Mouse (Mus musculus): ENCODE results near the gene Olfr1044.
"Not testable (repeated sequence)": the region's sequence is repeated elsewhere in the genome, so short reads cannot be mapped to it uniquely, and the experiment has no call there.

Gene Olfr1044

GRCm38 (mm10) chr2:86177720-86178119, at the start of gene Olfr1044:
Olfr1044 (minus strand) TSS chr2:86177820.
- no peak for DNase-seq (ENCODE audit: low read depth, low spot score)

- no peak for DNase-seq (ENCODE audit: low read depth, low spot score)
Measured at GRCm38 (mm10) chr2:86219214-86219613, 41.6 kb upstream of the Olfr1044 start, which contains the start of gene Olfr1046. Olfr1046 (minus strand) TSS chr2:86219314.

- no peak for DNase-seq (ENCODE audit: low read depth, low spot score)
Measured at GRCm38 (mm10) chr2:86202909-86203308, 25.3 kb upstream of the Olfr1044 start, which contains the start of gene Olfr1045. Olfr1045 (minus strand) TSS chr2:86203009.

- no peak for DNase-seq (ENCODE audit: low read depth, low spot score)
Measured at GRCm38 (mm10) chr2:86195863-86196262, 18.2 kb upstream of the Olfr1044 start.

- DNase-seq (ENCODE audit: low read depth, low spot score): no peak
Measured at GRCm38 (mm10) chr2:86185583-86185982, 8.0 kb upstream of the Olfr1044 start, which contains the start of gene Olfr52. Olfr52 (minus strand) TSS chr2:86185683.

- DNase-seq (ENCODE audit: low read depth, low spot score): no peak
Measured at GRCm38 (mm10) chr2:86179950-86180349, 2.3 kb upstream of the Olfr1044 start.

GRCm38 (mm10) chr2:86175422-86175821, 2.2 kb downstream of the Olfr1044 start:
- DNase-seq (ENCODE audit: low read depth, low spot score): not testable (repeated sequence)

GRCm38 (mm10) chr2:86167422-86167821, 10.2 kb downstream of the Olfr1044 start, which contains the start of gene Olfr1043:
Olfr1043 (minus strand) TSS chr2:86167522.
- no peak for DNase-seq (ENCODE audit: low read depth, low spot score)

- no peak for DNase-seq (ENCODE audit: low read depth, low spot score)
Measured at GRCm38 (mm10) chr2:86161738-86162137, 15.9 kb downstream of the Olfr1044 start, which contains the start of gene Olfr1042. Olfr1042 (minus strand) TSS chr2:86161838.

- no peak for DNase-seq (ENCODE audit: low read depth, low spot score)
Measured at GRCm38 (mm10) chr2:86146632-86147031, 31.0 kb downstream of the Olfr1044 start, which contains the start of gene Olfr1040. Olfr1040 (minus strand) TSS chr2:86146732.

- no peak for DNase-seq (ENCODE audit: low read depth, low spot score)
Measured at GRCm38 (mm10) chr2:86135828-86136227, 41.8 kb downstream of the Olfr1044 start, which contains the start of gene Olfr1039. Olfr1039 (minus strand) TSS chr2:86135928.
